Mouse (Mus musculus): ENCODE data around the gene Clasp2.
"Not testable (repeated sequence)": the region's sequence is repeated elsewhere in the genome, so short reads cannot be mapped to it uniquely, and the experiment has no call there.

The Clasp2 gene

DNA sequence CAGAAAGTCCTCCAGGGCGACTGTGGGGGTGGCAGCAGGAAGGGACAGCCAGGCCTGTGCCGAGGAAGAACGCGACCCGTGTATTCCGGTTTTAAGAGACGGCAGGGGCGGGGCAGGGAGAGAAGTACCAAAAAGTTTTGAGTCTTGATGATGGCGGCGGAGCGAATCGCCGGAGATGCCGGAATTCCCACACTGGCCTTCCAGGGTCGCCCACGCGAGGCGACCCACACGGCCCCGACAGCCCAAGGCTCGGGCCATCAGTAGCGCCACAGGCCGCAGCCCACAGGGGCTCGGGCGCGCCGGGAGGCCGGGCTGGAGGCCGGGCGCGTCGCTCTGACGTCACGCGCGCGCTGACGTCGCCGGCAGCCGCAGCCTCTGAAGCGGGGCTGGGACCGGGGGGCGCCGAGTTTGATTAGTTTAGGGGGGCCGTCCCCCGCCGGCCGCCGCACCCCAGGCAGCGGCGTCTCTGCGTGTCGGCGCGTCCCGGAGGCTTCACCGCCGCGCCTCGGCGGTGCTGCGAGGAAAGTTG lies at the start of gene Clasp2:
Clasp2 (plus strand) TSS at position 366 of the 529 bp plus-strand sequence.
- DNase-seq: peak; percentile 81

DNA sequence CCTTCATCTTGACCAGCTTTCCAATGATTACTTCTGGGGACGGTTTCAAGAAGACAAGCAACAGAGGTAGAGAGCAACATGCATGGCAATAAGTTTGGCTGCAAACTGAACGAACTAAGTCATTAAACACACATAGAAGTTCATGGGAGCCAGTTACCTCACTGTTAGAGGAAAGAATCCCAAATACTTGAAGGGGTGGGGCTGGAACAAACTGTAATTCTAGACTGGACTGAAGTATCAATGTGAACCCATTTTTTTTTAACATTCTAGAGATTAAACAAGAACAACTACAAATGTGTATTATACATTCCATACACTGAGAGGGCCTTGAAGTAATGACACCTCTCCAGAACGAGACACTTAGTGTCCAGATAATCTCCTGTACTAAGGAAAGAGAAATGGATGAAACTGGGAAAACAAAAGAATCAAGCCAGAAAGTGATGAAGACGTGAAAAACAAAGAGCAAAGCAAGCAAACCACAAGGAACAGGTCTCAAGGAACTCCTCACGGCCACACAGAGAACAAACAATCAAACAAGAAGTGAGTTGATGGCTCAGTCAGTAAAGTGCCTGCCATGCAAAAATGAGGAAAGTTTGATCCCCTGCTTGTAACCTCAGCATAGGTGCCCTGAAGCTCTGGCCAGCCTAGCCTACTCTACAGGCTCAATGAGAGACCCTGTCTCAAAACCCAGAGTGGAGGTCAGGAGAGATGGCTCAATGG lies 39.7 kb upstream of the Clasp2 start:
- no peak for DNase-seq

DNA sequence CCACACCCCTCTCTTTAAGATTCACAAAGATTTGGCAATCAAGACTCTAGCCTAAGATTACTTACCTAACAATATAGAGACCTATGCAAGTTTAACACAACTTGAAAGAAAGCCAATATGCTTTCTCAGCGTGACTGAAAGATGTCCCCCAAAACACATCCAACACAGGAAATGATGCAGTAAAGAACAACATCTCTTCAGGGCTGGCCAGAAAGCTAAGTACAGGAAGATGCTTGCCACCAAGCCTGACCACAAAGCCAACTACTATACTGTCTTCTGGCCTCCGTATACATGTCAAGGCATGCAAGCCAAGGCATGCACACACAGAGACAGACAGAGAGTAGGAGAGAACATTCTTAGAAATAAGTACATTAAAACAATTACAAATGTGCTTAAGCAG lies 35.2 kb upstream of the Clasp2 start:
- DNase-seq: no peak

DNA sequence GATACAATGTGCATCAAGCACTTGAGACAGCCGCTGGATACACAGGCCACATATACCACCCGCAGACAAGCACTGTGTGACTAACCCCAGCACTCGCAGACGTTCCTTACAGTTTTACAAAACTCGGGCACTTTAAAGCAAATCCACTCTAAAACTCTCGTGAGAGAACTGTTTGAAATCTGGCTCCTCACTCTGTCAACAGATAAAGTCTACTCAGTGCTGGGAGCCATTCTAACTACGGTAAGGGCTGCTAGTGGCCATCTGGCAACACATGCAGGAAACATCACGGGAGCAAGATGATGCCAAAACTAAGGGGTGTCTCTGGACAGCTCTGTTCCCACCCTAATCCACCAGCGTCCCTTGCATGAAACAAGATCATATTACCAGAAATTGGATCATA lies 34.4 kb upstream of the Clasp2 start:
- no peak for DNase-seq

DNA sequence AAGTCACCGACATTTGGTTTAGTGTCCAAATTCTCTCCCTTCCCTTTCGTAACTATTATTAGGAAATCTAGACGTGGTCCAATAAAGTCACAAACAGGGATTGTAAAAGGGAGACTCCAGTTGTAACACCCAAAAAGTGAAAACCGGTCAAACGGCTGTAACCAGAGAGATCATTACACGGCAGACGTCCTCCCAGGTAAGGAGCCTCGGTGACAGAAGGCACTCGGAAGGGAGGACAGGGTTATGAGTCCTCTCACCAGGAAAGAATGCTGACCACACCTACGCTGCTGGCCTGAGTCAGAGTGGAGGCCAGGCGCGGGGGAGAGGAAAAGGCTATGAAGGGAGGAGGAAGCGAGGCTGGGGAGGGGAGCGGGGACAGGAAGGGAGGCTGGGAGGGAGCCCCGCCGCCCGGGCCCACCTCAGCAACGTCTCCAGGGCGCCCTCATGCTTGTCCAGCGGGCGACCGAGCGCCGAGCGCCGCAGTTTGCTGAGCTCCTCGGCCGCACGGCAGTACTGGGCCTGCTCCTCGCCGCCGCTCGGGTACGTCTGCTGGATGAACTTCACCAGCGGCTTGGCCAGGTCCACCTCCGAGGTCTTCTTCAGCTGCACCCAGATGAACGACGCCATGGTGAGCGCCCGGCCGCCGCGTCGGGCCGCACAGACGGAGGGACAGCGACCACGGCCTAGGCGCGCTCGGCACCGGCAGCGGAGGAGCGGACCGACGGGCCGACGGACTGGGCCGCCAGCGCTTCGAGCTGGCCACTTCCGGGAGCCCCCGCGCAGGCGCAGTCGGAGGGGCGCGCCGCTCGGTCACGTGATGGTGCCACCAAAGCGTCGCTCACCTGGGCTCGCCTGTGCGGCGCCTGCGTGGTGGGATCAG lies 33.6 kb upstream of the Clasp2 start, which contains the start of gene Pdcd6ip:
Pdcd6ip (minus strand) TSS at position 779 of the 880 bp plus-strand sequence.
- peak; percentile 95 for DNase-seq

DNA sequence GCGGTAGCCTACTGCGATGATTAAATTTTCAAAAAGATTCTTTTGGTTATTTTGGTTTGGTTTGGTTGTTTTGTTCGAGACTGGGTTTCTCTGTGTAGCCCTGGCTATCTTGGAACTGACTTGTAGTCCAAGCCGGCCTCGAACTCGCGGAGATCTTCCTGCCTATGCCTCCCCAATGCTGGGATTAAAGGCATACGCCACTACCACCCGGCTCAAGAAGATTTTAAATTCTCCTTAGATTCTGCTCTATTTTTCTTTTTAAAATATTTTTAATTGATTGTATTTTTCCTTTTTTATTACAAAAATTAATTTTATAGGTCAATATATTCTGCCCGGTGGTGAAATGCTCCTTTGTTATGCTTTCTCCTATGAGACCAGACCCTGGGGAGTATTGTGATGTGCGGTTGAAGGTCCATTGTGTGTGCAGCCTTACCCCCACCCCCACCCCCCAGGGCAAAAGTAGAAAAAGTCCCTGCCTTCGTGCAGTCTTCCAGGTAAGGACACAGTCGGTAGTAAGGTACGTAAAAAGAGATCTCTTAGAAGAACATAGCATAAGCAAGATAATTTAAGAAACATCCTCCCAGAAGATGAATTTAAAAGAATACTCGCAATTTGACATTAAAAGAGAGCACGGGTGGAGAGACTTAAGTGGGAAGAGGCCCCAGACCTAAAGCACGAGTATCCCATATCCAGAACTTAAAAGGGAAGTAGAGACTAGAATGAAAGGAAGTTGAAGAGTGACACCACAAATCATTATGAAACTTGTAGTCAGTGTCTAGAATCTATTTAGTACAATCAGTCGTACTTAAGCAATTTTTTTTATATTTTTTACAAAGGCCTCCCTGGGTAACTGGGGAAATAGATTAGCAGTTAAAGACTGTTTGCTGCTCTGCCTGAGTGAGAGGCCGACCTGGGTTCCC lies 32.7 kb upstream of the Clasp2 start:
- DNase-seq: no peak

DNA sequence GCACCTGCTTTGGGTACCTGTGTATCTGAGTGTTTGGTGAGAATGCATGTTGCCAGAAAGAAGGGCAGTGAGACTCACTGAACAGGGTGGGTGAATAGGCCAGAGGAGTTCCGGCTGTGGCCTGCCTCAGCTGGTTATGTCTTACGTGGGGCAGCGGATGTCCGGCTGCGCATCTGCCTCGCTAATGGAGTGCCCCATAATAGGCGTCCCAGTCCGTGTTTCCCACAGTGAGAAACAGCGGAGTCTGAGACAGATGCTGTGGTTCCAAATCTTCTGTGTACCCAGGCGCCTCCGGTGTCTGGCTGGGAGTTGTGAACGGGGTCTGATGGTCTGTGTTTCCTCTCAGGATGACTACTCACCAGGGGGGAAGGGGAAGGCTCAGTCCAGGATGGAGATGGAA lies 30.4 kb upstream of the Clasp2 start:
- DNase-seq: no peak

DNA sequence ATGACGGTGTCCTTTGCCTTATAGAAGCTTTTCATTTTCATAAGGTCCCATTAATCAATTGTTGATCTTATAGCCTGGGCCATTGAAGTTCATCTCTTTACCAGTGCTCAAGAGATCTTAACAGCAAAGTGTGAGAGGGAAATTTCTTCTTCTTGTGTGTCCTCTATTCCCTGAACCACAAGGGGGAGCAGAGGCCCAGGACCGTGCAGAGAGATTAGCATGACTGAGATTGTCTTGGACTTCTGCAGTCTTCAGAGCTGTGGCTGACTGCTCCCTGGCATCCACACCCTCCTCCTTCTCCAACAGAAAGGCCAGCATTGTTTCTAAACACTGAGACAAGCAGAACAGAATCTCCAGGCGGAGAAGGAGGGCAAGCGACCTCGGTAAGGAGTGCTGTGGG lies 22.2 kb upstream of the Clasp2 start:
- DNase-seq: no peak

DNA sequence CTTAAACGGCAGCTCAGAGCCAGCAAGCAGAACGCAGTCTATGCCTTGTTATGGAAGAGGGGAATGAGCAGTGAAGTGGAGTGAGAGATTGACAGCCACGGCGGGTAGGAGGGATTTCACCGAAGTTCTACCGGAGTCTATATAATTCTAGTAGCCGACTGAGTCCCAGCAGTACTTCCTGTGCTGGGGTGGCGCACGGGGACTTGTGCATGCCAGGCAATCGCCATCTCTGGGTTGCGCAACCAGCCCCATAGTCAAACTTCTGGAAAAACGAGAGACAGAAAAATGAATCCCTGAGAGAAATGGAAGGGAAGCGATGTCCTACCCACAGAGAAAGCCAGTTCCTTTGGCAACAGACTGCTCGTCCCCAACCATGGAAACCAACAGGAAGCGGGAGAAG lies 16.6 kb upstream of the Clasp2 start:
- DNase-seq: no peak

DNA sequence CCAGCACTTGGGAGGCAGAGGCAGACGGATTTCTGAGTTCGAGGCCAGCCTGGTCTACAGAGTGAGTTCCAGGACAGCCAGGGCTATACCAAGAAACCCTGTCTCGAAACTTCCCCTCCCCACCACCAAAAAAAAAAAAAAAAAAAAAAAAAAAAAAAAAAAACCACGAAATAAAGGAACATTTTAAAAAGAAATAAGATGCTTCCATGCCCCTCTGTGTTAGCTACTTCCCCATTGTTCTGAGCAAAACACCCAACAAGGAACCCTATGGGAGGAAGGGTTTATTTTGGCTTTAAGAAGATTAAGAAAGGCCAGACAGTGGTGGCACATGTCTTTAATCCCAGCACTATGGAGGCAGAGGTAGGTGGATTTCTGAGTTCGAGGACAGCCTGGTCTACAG lies 15.7 kb upstream of the Clasp2 start:
- DNase-seq: not testable (repeated sequence)

DNA sequence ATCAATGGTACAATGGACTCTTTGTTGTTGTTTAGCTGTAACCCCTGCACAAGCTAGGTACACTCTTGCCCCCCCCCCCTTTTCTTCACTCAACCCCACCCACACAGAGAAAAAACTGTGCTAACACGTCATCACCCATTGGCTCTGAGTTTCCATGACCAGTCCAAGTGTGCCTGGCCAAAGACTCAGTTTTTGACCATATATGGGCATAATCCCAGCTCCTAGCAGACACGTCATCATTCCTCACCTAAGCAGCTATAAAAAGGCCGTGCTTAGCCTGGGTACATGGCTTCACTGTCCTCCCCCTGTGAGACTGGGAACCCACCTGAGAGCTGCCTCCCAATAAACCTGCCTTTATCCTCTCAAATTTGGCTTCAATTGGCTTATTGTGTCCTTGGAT lies 15.1 kb upstream of the Clasp2 start:
- no peak for DNase-seq

DNA sequence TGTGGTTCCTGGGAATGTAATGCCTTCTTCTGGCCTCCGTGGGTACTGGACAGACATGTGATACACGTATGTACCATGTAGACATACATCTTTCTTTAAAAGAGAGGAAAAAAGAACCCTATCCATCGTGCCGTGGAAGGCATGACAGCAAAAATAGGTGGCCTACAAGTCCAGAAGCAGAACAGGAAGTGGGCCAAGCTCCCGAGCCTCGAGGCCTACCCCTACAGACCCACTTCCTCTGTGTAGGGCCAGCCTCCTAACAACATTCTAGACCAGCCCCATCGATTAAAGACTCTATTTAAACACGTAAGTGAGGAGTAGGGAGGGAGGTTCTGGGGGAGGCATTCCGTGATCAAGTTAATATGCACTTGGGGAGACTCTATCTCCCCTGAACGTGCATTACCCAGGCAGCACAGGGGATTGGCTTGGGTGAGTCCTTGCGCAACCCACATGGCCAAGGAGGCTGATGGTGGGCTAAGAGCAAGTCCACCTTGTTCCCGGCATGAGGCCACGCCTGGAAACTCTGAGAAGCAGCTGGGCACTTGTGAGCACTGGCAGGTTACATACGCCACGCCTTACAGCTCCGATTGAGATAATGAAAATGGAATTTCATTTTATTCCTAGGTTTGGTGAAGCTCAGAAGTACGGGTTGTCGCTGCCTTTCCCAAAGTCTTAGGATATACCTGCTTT lies 14.1 kb upstream of the Clasp2 start:
- DNase-seq: no peak

DNA sequence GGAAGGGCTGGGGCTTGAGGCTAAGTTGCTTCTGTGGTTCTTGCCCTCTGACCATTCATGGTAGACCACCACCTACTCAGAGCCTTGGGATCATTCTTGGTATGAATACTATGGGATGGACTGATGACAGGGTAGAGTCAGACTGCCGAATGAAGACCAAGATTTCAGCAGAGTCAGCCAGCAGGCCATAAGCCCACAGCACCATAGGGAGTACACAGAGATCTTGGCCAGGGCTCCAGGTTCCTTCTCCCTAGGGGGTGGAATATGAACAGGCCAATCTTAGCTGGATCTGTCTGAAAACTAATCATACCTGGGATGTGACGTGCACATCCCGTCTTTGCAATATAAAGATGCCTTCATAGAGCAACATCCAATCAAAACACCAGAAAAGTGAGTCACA lies 9.7 kb upstream of the Clasp2 start:
- no peak for DNase-seq

DNA sequence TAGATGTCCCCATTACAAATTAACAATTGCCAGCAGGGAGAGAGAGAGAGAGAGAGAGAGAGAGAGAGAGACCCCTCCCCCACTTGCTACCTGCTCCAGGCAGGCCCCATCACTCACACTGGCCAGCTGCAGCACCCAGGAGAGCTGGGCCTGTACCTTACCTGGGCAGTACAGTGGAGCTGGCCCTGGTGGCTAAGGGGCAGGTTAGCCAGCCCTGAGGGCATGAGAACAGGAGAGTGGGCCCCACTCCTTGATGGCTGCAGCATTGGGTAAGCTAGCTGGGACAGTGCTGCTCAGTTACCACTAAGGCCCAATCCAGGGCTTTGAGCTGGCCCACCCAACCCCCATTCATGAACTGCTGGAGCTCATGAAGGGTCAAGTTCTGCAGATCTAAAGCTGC lies 5.4 kb upstream of the Clasp2 start:
- no peak for DNase-seq

DNA sequence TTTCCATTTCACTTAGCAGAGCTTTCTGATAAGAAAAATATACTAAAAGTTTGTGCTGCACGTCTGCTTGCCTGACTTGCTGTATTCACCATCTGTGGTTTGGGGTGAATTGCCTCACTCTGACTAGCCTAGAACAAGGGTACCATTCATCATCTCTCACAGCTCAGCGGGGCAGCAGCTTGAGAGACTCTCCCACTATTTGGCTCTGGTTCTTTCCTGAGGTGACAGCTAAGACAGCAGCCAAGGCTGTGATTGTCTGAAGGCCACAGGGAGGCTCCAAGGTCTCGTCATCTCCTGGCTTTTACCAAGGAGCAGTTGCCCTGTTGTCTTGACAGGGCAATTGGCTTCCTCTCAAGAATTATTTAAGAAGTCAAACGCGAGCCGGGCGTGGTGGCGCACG lies 3.3 kb upstream of the Clasp2 start:
- no peak for DNase-seq

DNA sequence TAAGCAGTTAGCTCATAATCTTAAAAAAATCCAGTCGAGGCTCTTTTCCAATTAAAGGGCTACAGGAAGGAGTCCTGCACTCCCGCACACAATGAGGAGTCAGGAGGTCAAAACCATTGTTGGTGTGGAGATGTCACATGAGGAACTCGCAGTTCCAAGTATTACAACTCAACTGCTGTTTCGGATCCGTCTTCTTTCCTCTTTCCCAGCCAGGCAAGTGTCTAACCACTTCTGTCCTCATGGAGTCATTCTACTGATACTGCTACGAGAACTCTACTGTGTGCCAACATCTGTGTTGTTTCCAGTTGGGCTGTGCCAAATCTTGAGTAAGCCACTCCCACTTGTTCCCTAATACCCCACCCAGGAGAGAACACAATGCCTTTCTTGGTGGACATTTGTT lies 2.3 kb upstream of the Clasp2 start:
- no peak for DNase-seq

DNA sequence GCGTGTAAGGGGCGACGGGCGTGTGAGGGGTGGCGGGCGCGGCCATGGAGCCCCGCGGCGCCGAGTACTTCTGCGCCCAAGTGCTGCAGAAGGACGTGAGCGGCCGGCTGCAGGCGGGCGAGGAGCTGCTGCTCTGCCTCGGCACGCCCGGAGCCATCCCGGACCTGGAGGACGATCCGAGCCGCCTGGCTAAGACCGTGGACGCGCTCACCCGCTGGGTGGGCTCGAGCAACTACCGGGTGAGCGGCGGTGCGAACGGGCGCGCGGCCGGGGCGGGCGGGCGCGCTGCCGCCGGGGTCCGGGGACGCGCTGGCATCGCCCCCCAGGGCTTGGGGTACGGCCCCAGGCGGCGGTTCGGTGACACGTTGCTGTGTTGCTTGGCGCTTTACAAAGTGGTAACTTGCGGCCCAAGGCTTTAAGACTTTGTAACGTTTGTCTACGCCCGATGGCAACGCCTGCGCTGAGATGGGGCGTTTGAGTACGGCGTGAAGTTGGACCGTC lies 414 bp downstream of the Clasp2 start:
- peak; percentile 56 for DNase-seq

DNA sequence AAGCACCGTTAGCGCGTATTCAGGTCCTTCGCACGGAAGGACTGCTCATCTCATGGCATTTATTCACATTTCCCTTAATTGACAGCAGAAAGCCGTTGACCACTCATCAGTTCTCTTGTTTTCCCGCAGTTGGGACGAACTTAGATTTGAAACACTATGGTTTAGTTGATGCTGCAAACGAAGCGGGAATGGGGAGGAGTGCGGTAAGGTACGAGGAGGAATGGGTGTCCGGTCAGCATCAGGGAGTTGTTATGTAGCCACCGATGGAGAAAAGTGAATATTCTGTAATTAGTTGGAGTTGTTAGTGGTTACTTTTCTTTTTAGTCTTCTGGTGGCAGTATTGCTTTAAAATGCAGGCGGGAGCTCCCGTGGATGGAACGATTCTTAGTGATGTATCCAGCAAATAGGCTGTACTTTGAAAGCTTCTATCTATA lies 1.1 kb downstream of the Clasp2 start:
- no peak for DNase-seq

DNA sequence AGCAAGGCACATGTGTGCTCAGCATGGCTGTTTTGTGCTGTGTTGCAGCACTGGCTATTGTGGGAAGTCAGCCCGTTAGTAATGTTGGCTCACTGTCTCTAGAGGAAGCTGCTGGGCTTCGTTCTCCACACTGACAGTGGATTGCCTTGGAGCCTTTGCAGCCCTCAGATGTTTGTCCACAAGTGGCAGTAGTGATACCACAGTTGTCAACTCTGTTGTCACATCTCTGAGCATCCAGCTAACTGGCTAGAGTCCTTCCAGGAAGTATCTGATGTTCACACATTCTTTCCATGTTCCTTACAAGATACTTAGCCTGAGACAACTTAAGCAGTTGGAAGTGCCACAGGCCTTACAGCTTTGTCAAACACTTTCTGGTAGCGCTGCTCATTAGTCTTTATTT lies 2.0 kb downstream of the Clasp2 start:
- DNase-seq: no peak

DNA sequence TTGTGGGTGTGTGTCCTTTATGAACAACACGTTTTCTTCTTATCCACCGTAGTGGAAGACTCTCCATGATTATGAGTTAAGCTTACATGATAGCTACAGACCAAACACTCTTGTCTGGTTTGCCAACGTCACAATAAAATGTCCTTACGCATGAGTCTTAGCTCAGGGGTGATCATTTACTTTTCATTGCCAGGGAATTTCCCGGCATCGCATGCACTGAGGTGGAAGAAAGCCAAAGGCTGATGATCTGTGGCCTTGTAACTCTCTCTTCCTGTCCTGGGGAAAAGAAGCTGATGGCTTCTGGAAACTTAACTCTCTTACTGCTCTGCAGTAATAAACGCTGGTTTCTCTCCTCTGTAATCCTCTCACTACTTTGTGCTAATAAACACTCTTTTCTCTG lies 8.1 kb downstream of the Clasp2 start:
- DNase-seq: no peak

DNA sequence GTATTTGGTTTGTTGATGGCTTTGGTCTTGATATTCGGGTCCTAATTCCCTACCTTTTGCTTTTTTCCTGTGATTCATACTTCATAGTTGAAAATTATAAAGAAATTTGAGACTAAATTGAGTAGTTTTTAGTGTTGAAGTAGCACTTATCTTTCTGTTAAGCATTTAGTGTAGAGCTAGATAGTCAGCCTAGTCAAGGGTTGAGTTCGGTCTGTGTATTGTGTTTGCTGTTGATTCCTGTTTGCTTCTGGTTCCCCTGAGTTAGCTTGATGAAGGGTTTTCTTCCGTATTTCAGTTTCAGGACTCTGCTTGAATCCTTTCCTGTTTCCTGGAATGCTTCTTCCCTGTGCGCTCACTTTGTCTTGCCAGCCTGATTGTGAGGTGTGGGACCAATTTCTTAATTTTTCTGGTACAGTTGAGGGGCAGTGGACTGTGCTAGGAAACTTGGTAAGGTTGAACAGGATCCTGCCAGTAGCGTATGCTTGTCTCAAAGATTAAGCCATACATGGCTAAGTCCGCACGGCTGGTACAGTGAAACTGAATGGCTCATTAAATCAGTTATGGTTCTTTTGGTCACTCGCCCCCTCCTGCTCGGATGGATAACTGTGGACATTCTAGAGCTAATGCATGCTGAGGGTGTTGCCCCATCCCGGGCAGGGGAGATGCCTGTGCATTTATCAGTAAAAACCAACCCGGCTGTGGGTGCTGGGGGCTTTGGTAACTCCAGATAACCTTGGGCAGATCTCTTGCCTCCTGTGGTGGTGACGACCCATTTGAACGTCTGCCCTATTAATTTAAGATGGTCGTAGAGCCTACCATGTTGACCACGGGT lies 14.8 kb downstream of the Clasp2 start:
- DNase-seq: peak; percentile 85
